Mouse (Mus musculus) A20 (cell line): ENCODE measurements at regions not wholly inside any gene's neighbourhood (a gene's known extent, or its start where the extent isn't known, plus 50 kb on each side); places are given as distances from the start of the nearest gene placed in this dataset.
A peak's percentile ranks its signal among the peaks of the same experiment; 100 is the strongest.
"Not testable (repeated sequence)": the region's sequence is repeated elsewhere in the genome, so short reads cannot be mapped to it uniquely, and the experiment has no call there.

Experiments
- DNase-seq: peaks from one replicate; pipeline ENCODE4 v3.0.0-alpha.2; 2011; ENCODE audit warnings: low read depth, low spot score

DNA sequence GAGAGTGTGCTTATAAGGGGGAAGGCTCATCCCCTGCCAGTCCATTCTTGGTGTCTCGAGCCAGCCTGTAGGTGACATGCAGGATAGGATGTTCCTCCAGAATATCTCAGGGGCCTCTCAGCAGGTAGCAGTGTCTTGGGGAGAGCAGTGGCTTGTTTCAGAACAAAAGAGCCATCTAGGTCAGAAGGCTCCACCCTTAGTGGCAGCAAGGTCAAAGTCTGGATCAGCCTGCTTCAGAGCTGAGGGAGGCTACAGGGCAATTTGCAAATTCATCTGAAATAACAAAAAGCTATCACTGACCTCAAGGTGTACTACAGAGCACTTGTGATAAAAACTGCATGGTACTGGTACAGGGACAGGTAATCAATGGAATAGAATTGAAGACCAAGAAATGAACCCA is 1679.5 kb downstream of the Stim2 start:
- not testable (repeated sequence) for DNase-seq

DNA sequence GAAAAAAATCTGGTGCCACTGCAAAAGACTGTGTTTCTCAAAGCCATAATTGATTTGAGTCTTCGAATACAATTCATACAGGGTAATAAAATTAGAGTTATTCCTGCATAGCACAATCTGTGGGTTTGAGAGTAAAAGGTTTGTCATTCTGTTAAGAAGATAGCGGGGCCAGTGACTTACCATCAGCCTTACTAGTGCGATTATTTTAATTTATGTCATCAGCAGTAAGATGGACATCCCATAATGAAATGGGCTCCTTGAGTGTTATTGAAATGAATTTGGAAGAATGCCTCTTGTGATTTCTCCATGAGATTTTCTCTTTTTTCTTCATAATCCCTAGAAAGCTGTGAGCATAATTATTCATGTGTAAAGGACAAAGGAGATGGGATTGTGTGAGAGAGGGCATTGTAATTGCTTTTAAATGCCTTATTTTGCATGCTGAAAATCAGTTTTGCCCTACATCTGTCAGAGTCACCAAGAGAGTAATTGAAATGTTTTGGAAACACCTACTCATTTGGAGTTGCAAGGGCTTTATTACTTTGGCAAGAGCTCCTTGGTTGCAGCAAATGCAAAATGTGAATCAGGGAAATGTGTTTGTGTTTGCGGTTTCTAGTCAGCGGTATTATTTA is 1692.9 kb downstream of the Stim2 start:
- no peak for DNase-seq

DNA sequence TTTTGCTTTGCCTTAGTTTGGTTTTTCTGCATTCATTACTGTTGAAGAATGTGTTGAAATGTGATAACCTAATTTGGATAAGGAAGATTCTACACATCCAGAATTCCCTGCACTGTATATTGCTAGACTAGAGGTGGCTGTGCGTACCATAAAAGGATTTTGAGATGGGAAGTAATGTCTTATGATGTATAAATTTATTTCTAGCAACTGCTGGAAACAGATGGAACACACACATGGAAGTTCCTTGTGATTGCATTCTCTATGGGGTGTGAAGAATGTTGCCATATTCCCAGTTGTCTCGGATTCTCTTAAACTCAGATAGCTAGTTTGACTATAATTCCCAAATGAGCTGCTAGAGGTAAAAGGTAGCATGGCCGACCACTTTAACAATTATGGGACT is 1706.2 kb downstream of the Stim2 start:
- DNase-seq = no peak

DNA sequence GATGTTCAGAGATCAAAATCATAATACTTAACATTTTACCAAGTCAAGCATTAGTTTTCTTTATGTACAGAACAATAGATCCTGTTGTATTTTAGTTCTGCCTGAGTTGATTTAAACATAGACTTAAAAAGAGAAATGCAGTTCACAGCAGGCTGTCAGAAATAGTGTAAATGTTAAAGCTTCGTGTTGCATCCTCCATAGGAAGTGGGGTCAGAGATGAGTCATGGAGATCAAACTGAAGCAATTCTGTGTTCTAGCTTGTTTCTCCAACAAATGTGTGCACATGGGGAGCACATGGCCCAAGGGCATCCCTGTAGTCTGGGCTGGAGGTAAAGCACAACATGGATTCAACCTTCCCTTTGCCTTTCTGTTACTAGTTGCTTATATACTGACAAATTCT is 1713.5 kb downstream of the Stim2 start:
- DNase-seq = no peak

DNA sequence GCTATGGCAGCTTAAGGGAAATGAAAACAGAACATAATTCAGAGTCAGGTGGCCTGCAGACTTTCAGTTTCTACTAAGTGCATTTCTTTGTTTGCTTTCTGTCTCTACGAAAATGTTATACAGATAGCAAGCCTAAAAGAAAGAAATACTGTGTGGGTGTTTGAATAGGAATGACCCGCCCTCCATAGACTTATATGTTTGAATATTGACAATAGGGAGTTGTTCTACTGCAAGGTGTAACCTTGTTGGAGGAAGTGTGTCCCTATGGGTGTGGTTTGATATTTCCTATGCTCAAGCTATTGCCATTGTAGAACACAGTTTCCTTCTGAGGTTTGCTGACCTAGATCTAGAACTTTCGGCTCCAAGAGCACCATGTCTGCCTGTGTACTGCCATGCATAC is 1736.8 kb downstream of the Stim2 start:
- peak; percentile 64 for DNase-seq

DNA sequence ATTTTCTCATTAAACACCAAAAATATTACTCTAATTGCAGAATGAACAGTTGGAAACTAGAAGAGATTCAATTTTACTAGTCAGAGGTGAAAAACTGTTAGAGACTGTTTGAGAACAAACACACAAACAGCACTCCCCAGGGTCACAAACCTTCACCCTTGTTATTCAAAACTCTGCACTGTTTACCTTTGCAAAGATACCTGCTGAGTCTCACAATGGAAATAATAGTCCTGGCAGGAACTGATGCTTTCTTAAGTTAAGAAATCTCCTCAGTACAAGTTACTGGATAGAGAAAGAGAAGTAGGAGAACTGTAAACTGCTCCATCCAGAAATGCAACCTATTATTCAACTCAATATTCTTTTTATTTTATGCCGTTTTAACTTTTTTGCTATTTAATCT is 1763.5 kb downstream of the Stim2 start:
- no peak for DNase-seq

DNA sequence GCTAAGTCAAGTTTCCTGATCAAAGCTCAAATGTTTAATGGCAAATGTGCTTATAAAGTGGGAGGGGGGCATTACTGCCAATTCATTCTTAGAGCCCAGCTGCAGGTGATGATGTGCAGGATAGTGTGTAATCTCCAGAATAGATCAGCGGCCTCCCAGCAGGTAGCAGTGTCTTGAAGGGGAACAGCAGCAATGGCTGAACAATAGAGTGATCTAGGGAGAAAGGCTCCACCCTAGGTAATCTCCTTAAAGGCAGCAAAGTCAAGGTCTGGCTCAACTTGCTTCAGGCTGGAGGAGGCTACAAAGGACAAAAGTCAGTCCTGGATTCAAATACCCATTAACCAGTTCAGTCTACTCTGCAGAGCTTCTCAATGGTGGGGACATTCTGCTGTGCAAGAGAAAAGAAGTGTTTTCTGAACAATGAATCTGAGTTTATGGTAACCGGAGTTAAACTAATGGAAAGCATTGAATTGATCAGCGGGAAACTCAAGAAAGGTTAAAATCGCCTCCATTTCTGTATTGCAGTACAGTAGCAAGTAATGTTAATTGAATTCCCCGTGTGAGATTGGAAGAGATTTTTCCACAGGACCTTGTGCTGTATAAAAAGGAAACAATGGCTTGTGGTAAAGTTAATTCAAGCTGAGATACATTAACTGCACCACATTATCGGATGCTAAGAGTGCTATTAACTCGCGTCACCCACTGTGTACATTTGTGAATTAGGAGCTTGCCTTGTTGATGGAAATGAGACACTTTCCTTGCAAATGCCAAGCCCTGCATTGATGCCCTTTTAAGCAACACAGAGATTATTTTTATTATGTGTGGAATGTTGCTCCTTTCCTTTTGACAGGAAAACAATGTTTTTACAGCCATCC is 1793.7 kb downstream of the Stim2 start:
- no peak for DNase-seq

DNA sequence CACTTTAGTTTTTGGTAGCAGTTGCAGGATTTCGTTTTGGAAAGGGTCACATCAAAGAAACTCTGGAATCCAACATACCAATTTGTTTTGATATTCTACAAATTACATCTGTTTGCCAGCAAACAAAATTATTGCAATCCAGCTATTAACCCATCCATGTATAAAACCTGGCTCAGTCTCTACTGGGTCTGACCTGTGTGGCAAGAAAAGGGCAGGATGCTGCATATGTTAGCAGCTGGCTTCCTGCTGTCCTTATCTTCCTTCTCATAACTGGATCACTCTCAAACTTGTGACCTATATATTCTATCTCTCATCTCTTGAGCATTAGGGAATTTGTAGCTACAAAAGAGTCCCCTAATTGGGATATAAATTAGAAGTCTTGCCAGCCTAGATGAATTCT is 1794.4 kb downstream of the Stim2 start:
- no peak for DNase-seq
